Comparison of ENCODE assay signal across 14 mouse cellular contexts in the genomic region with DNA sequence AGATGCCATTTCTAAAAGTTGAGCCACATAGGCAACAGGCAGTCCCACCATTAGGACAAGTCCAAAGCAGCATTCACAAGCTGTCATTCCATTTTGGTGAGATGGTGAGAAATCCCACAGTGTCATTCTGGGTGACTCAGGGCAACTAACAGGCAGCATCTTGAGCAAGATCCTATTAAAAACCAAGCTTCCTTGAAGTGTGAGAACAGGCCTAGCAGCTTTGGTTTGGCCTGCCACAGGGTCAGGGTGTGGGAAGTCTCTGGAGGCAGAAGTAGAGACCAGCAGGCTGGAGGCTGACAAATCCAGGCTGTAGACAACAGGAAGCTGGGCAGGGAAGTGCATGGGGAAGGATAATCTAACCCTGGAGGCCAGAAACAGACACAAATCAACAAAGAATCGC. TPM values are rescaled to one million over a fixed set of nuclear protein-coding genes. Genes with fewer than 3 reads are reported as not detected.
DNase-seq lines count a peak whose midpoint lies in the region; ATAC-seq and TF ChIP-seq lines count a peak whose summit lies in the region.
"Had no signal": no experiment of that assay in that cellular context is flagged by ENCODE, and none has a peak within 500 bp of the region (broad histone marks: within the 10 kb centered on the region; RNA-seq: fewer than 3 reads in every experiment).

No protein-coding gene starts in this region.

- TF ChIP-seq POLR2A in lung, adult 2 months (IDR thresholded peaks at IDR 0.05; ENCODE audit: borderline replicate concordance, extremely low read depth, low read depth, low read length): no peak
- TF ChIP-seq POLR2A in bone marrow macrophage, adult 2 months (IDR thresholded peaks at IDR 0.05; ENCODE audit: borderline replicate concordance, low read depth, low read length): no peak

- ATAC-seq in monocyte, adult 5-6 weeks (replicated peaks; ENCODE audit: insufficient number of reproducible peaks, low FRiP score, low TSS enrichment, poor library complexity, severe bottlenecking): peak; percentile 76
- no peak for ATAC-seq in CD4-positive, CD25-positive, alpha-beta regulatory T cell, adult 4 months
- ATAC-seq: hindbrain, postnatal 0 days had no signal

- DNase-seq in lung, adult 18-20 months: peak; percentile 42 to 58
- no peak for DNase-seq in lung, adult 2 months
- peak; percentile 21 to 31 for DNase-seq in heart, postnatal 36 days
- no peak for DNase-seq in c-Kit-positive CD71-positive TER-119-positive erythroid progenitor cells, embryonic 14.5 days (ENCODE audit: low spot score)
- no peak for DNase-seq in thymus, postnatal 36 days
- DNase-seq: embryo, embryonic 11 days; kidney, postnatal 14 days had no signal

- H3K4me1 ChIP-seq in lung, adult 2 months (ENCODE audit: control insufficient read depth, insufficient read depth, low read length): no peaks in the 10 kb centered on the region
- H3K4me1 ChIP-seq in bone marrow macrophage, adult 2 months (ENCODE audit: control insufficient read depth, insufficient read depth, low read length): peaks cover 33% of the 10 kb centered on the region
- H3K4me1 ChIP-seq: forebrain, embryonic 10.5 days had no signal

- H3K4me3 ChIP-seq in lung, adult 2 months (replicated peaks; ENCODE audit: extremely low read depth, low read depth, low read length): no peak overlapping the region
- no peak overlapping the region for H3K4me3 ChIP-seq in bone marrow macrophage, adult 2 months (ENCODE audit: insufficient read depth, low read length)
- H3K4me3 ChIP-seq: forebrain, embryonic 10.5 days had no signal

- no peak for TF ChIP-seq CTCF in lung, adult 2 months (IDR thresholded peaks at IDR 0.05; ENCODE audit: insufficient read depth, low read length)
- no peak for TF ChIP-seq CTCF in bone marrow macrophage, adult 2 months (IDR thresholded peaks at IDR 0.05; ENCODE audit: low read depth, low read length)

- H3K27ac ChIP-seq in bone marrow macrophage, adult 2 months (ENCODE audit: insufficient read depth, low read depth, low read length): peak overlapping the region; percentile 82
- H3K27ac ChIP-seq: forebrain, embryonic 10.5 days; hindbrain, postnatal 0 days had no signal

- intact Hi-C loops in heart, postnatal 36 days (cut with DNase I): no loop called here

- WGBS in lung, adult 2 months: 36% methylated on average over 1 of the region's 1 CpGs

RNA-seq across cellular contexts. Expression of gene Enkur, which starts 22.4 kb away (rescaled TPM):
- 0.57 and 1.5 TPM in 2 replicates for polyA plus RNA-seq in lung, adult 2 months (2012; rRNA removed)
- polyA plus RNA-seq in bone marrow macrophage, adult 2 months (2012; ENCODE audit: insufficient read depth, insufficient read length, missing spikeins): 0.72 TPM in 1 of 2 replicates, not detected in the other
- 1 to 10 TPM; 1.9 to 2.2 TPM for total RNA-seq in heart, postnatal 36 days (2021)
- total RNA-seq in monocyte, adult 5-6 weeks (2017): 1.8 to 5.6 TPM (median 3.9 TPM) in 3 replicates
- polyA plus RNA-seq in CD4-positive, CD25-positive, alpha-beta regulatory T cell, adult 4 months (2017; shearing (Covaris generic)): under 1 TPM in 1 of 2 experiments, not detected in 1; 0.63 TPM
- polyA plus RNA-seq: liver, embryonic 16.5 days; spleen, adult 2 months had no signal

RNA-seq across cellular contexts. Expression of gene Thnsl1, which starts 22.7 kb away (rescaled TPM):
- 2.9 and 4.4 TPM in 2 replicates for polyA plus RNA-seq in lung, adult 2 months (2012; rRNA removed)
- polyA plus RNA-seq in bone marrow macrophage, adult 2 months (2012; ENCODE audit: insufficient read depth, insufficient read length, missing spikeins): 2.9 and 5.1 TPM in 2 replicates
- 1 to 10 TPM; 6.3 to 7.2 TPM for total RNA-seq in heart, postnatal 36 days (2021)
- 2.4 to 3.8 TPM (median 2.7 TPM) in 3 replicates for total RNA-seq in monocyte, adult 5-6 weeks (2017)
- polyA plus RNA-seq in CD4-positive, CD25-positive, alpha-beta regulatory T cell, adult 4 months (2017; shearing (Covaris generic)): 1 to 10 TPM; 2.5 to 4.9 TPM

Comparison
In these comparisons a context has a peak if more than half of its experiments do, and no peak if none do; other contexts are left out.
1. DNase-seq: peak in lung, adult 18-20 months (2 of 2) and heart, postnatal 36 days (2 of 2); none in lung, adult 2 months (single experiment), c-Kit-positive CD71-positive TER-119-positive erythroid progenitor cells, embryonic 14.5 days (single experiment) and thymus, postnatal 36 days (0 of 2).